Mouse (Mus musculus) hindbrain, embryonic 12.5 days (tissue): ENCODE data around the gene Etv5. TPM values are rescaled to one million over a fixed set of nuclear protein-coding genes. Genes with fewer than 3 reads are reported as not detected.

Experiments
- ATAC-seq: fragments of 200-750 bp; cut with Nextera tagmentation; 2 replicates; pipeline ENCODE4 v1.8.0; 2017; ENCODE audit warnings: moderate TSS enrichment; ENCODE audit not compliant: low FRiP score
- H3K27ac ChIP-seq: fragments of 300-500 bp; sonication (generic); 2 replicates; pipeline ENCODE4 v1.5.1; 2016; ENCODE audit warnings: mild to moderate bottlenecking
- H3K27me3 ChIP-seq: fragments of 300-500 bp; sonication (generic); 2 replicates; pipeline ENCODE4 v1.6.1; 2016; ENCODE audit warnings: mild to moderate bottlenecking
- H3K36me3 ChIP-seq: fragments of 300-500 bp; sonication (generic); 2 replicates; pipeline ENCODE4 v1.6.1; 2016; ENCODE audit warnings: mild to moderate bottlenecking
- H3K4me1 ChIP-seq: fragments of 300-500 bp; sonication (generic); 2 replicates; pipeline ENCODE4 v1.6.1; 2016
- H3K4me2 ChIP-seq: fragments of 300-500 bp; sonication (generic); replicated peaks from 2 replicates; pipeline ENCODE4 v1.6.1; 2016; ENCODE audit warnings: mild to moderate bottlenecking
- H3K4me3 ChIP-seq: fragments of 300-500 bp; sonication (generic); 2 replicates; pipeline ENCODE4 v1.5.1; 2016; ENCODE audit warnings: mild to moderate bottlenecking
- H3K9ac ChIP-seq: fragments of 300-500 bp; sonication (generic); 2 replicates; pipeline ENCODE4 v1.6.1; 2016; ENCODE audit warnings: mild to moderate bottlenecking, moderate library complexity
- H3K9me3 ChIP-seq: fragments of 300-500 bp; sonication (generic); replicated peaks from 2 replicates; pipeline ENCODE4 v1.6.1; 2016; ENCODE audit warnings: mild to moderate bottlenecking
- WGBS: fragments of 180-500 bp; shearing (Covaris S2); methylation state at CpG from one replicate; pipeline ENCODE4 v1.1.7; 2016; 5-methylcytosine and 5-hydroxymethylcytosine counted together
- polyA plus RNA-seq: library from polyadenylated mRNA; unstranded; fragments of >200 nt; fragmentation: Nextera tagmentation; extraction: Ambion mirVana; gene quantifications from 2 replicates; pipeline ENCODE4 v1.2.1, GENCODE M21; 2016

Etv5 gene
- polyA plus RNA-seq, 1 experiment from 2014 or later: 25.4 TPM

GRCm38 (mm10) chr16:22442202-22442601, 2.7 kb upstream of the Etv5 start:
- Histone ChIP-seq H3K9ac (no peak overlapping the region), H3K4me3 (no peak overlapping the region), H3K27ac (no peak overlapping the region), H3K36me3 (no peaks in the 10 kb centered on the region), H3K9me3 (no peaks in the 10 kb centered on the region), H3K4me2 (no peak overlapping the region), H3K4me1 (peaks cover 23% of the 10 kb centered on the region), H3K27me3 (peaks cover 42% of the 10 kb centered on the region)
- WGBS: 17% methylated on average over 7 of the region's 7 CpGs
- ATAC-seq: no peak

- 73% methylated on average over 4 of the region's 4 CpGs for WGBS
- H3K9me3 ChIP-seq: no peaks in the 10 kb centered on the region
- H3K27ac ChIP-seq: no peak overlapping the region
- no peak for ATAC-seq
- H3K9ac ChIP-seq: no peak overlapping the region
- no peak overlapping the region for H3K4me2 ChIP-seq
- no peak overlapping the region for H3K4me3 ChIP-seq
- no peaks in the 10 kb centered on the region for H3K36me3 ChIP-seq
- peaks cover 23% of the 10 kb centered on the region for H3K4me1 ChIP-seq
- H3K27me3 ChIP-seq: peaks cover 51% of the 10 kb centered on the region
Measured at GRCm38 (mm10) chr16:22441317-22441716, 1.8 kb upstream of the Etv5 start.

GRCm38 (mm10) chr16:22440269-22440668, 750 bp upstream of the Etv5 start:
- peaks cover 60% of the 10 kb centered on the region for H3K27me3 ChIP-seq
- ATAC-seq: no peak
- WGBS: 1% methylated on average over 18 of the region's 18 CpGs
- peak overlapping the region; percentile 43; the same call in 1 of the 2 replicates for H3K9ac ChIP-seq
- peak overlapping the region; percentile 100 for H3K4me2 ChIP-seq
- peak overlapping the region; percentile 40 for H3K4me3 ChIP-seq
- no peaks in the 10 kb centered on the region for H3K36me3 ChIP-seq
- H3K27ac ChIP-seq: peak overlapping the region; percentile 23; the same call in 1 of the 2 replicates
- H3K9me3 ChIP-seq: no peaks in the 10 kb centered on the region
- peaks cover 23% of the 10 kb centered on the region for H3K4me1 ChIP-seq

- Histone ChIP-seq H3K9me3 (no peaks in the 10 kb centered on the region), H3K4me3 (peak overlapping the region; percentile 82), H3K4me2 (peak overlapping the region; percentile 100), H3K36me3 (no peaks in the 10 kb centered on the region), H3K27ac (peak overlapping the region; percentile 60), H3K27me3 (peaks cover 64% of the 10 kb centered on the region), H3K9ac (peak overlapping the region; percentile 70), H3K4me1 (peaks cover 34% of the 10 kb centered on the region)
- under 1% methylated on average over 58 of the region's 59 CpGs for WGBS
- ATAC-seq: peak; percentile 46
Measured at GRCm38 (mm10) chr16:22438441-22439373, 812 bp downstream of the Etv5 start.

GRCm38 (mm10) chr16:22436106-22436505, 3.4 kb downstream of the Etv5 start:
- no peak for ATAC-seq
- peaks cover 39% of the 10 kb centered on the region for H3K27me3 ChIP-seq
- H3K9ac ChIP-seq: no peak overlapping the region
- no peak overlapping the region for H3K27ac ChIP-seq
- WGBS: 46% methylated on average over 6 of the region's 6 CpGs
- H3K9me3 ChIP-seq: no peaks in the 10 kb centered on the region
- peaks cover 30% of the 10 kb centered on the region for H3K4me1 ChIP-seq
- no peaks in the 10 kb centered on the region for H3K36me3 ChIP-seq
- H3K4me3 ChIP-seq: no peak overlapping the region
- no peak overlapping the region for H3K4me2 ChIP-seq

GRCm38 (mm10) chr16:22434530-22434929, 5.0 kb downstream of the Etv5 start:
- no peaks in the 10 kb centered on the region for H3K9me3 ChIP-seq
- no peaks in the 10 kb centered on the region for H3K36me3 ChIP-seq
- peaks cover 33% of the 10 kb centered on the region for H3K4me1 ChIP-seq
- H3K27ac ChIP-seq: no peak overlapping the region
- WGBS: 52% methylated on average over 5 of the region's 5 CpGs
- H3K4me2 ChIP-seq: peak overlapping the region; percentile 33
- no peak overlapping the region for H3K9ac ChIP-seq
- H3K4me3 ChIP-seq: no peak overlapping the region
- peaks cover 47% of the 10 kb centered on the region for H3K27me3 ChIP-seq
- ATAC-seq: no peak

GRCm38 (mm10) chr16:22433944-22434343, 5.6 kb downstream of the Etv5 start:
- no peak overlapping the region for H3K9ac ChIP-seq
- WGBS: 9% methylated on average over 12 of the region's 12 CpGs

GRCm38 (mm10) chr16:22431773-22432172, 7.7 kb downstream of the Etv5 start:
- no peaks in the 10 kb centered on the region for H3K36me3 ChIP-seq
- H3K9ac ChIP-seq: no peak overlapping the region
- peaks cover 51% of the 10 kb centered on the region for H3K4me1 ChIP-seq
- 82% methylated on average over 12 of the region's 12 CpGs for WGBS
- H3K9me3 ChIP-seq: no peaks in the 10 kb centered on the region
- H3K27ac ChIP-seq: no peak overlapping the region
- no peak overlapping the region for H3K4me2 ChIP-seq
- H3K4me3 ChIP-seq: no peak overlapping the region
- no peak for ATAC-seq
- H3K27me3 ChIP-seq: peaks cover 44% of the 10 kb centered on the region

More at GRCm38 (mm10) chr16:22433944-22434343, 5.6 kb downstream of the Etv5 start:
- ATAC-seq: no peak
- H3K36me3 ChIP-seq: no peaks in the 10 kb centered on the region
- no peaks in the 10 kb centered on the region for H3K9me3 ChIP-seq
- peak overlapping the region; percentile 18; the same call in 1 of the 2 replicates for H3K27ac ChIP-seq
- H3K4me3 ChIP-seq: no peak overlapping the region
- H3K27me3 ChIP-seq: peaks cover 49% of the 10 kb centered on the region
- H3K4me1 ChIP-seq: peaks cover 35% of the 10 kb centered on the region
- peak overlapping the region; percentile 33 for H3K4me2 ChIP-seq

- H3K36me3 ChIP-seq: no peaks in the 10 kb centered on the region
- H3K27ac ChIP-seq: no peak overlapping the region
- no peak overlapping the region for H3K9ac ChIP-seq
- peaks cover 40% of the 10 kb centered on the region for H3K27me3 ChIP-seq
- peaks cover 52% of the 10 kb centered on the region for H3K4me1 ChIP-seq
- H3K4me2 ChIP-seq: no peak overlapping the region
- ATAC-seq: no peak
- no peak overlapping the region for H3K4me3 ChIP-seq
- WGBS: 94% methylated on average over 2 of the region's 2 CpGs
- no peaks in the 10 kb centered on the region for H3K9me3 ChIP-seq
Measured at GRCm38 (mm10) chr16:22431335-22431734, 8.2 kb downstream of the Etv5 start.

GRCm38 (mm10) chr16:22430211-22430951, 9.1 kb downstream of the Etv5 start:
- Histone ChIP-seq H3K4me3 (no peak overlapping the region), H3K9ac (no peak overlapping the region), H3K4me2 (no peak overlapping the region), H3K27me3 (peaks cover 32% of the 10 kb centered on the region), H3K27ac (peak overlapping the region; percentile 68; the same call in 1 of the 2 replicates), H3K9me3 (no peaks in the 10 kb centered on the region), H3K4me1 (peaks cover 52% of the 10 kb centered on the region), H3K36me3 (no peaks in the 10 kb centered on the region)
- ATAC-seq: no peak
- WGBS: 67% methylated on average over 16 of the region's 16 CpGs

GRCm38 (mm10) chr16:22429377-22429776, 10.1 kb downstream of the Etv5 start:
- Histone ChIP-seq H3K9me3 (no peaks in the 10 kb centered on the region), H3K4me2 (peak overlapping the region; percentile 43), H3K36me3 (no peaks in the 10 kb centered on the region), H3K27me3 (peaks cover 22% of the 10 kb centered on the region), H3K27ac (peak overlapping the region; percentile 68), H3K9ac (no peak overlapping the region), H3K4me1 (peaks cover 48% of the 10 kb centered on the region), H3K4me3 (0 out of 2 replicates have a peak overlapping the region, but pooled peaks have one; percentile 14)
- peak; percentile 14; the same call in 1 of the 2 replicates for ATAC-seq
- WGBS: 2% methylated on average over 8 of the region's 8 CpGs

- 4% methylated on average over 9 of the region's 9 CpGs for WGBS
Measured at GRCm38 (mm10) chr16:22428853-22429341, 10.6 kb downstream of the Etv5 start.

More at GRCm38 (mm10) chr16:22428853-22429341, 10.6 kb downstream of the Etv5 start:
- no peaks in the 10 kb centered on the region for H3K9me3 ChIP-seq
- H3K4me2 ChIP-seq: peak overlapping the region; percentile 43
- H3K4me1 ChIP-seq: peaks cover 43% of the 10 kb centered on the region
- H3K36me3 ChIP-seq: no peaks in the 10 kb centered on the region
- peaks cover 22% of the 10 kb centered on the region for H3K27me3 ChIP-seq
- peak overlapping the region; percentile 14; the same call in 1 of the 2 replicates for H3K4me3 ChIP-seq
- ATAC-seq: peak; percentile 96
- peak overlapping the region; percentile 68 for H3K27ac ChIP-seq
- H3K9ac ChIP-seq: no peak overlapping the region
